Mouse (Mus musculus) CH12F3 (cell line): ENCODE measurements around the gene Ddx60.

Experiments used
- in situ Hi-C: fragments of 300-500 bp; cut with MboI; formaldehyde crosslinking; loops from 2 replicates; pipeline ENCODE4 v1.14.3; 2020; ENCODE audit warnings: low sequenced_read_pairs

Ddx60 gene

DNA sequence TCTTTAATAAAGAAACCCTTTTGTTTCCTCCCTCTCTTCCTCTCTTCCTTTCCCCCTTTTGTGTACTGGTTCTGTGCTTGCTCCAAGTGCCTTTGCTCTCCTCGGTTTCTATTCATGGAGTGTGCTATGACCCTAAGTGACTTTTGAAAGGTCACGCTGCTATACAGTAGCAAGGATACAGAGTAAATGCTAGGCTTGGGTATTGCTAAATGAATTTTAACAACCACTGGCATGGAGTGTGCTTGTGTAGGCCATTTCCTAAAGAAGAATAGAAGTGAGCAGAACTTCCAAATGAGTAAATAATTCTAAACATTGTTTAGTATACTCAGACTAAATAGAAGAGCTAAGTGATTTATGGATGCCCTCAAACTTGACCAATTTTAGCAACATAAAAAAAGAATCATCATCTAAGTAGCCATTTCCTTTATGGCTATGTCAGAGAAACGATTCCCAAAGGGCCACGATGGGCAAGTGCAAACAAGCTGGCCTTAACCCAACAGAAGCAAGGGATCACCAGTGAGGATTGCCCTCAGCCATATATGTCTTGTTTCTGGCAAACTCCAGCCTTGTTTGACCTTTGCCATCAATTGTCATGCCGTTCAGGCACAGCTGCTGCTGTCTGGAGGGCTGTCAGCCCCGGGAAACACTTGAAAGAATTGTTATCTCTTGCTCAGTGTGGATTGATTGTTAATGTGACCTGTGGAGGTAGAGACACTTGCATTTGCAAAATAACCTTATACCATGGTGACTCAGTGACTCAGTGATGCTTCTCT lies 58.0 kb downstream of the Ddx60 start:
- in situ Hi-C loops: no loop called here

DNA sequence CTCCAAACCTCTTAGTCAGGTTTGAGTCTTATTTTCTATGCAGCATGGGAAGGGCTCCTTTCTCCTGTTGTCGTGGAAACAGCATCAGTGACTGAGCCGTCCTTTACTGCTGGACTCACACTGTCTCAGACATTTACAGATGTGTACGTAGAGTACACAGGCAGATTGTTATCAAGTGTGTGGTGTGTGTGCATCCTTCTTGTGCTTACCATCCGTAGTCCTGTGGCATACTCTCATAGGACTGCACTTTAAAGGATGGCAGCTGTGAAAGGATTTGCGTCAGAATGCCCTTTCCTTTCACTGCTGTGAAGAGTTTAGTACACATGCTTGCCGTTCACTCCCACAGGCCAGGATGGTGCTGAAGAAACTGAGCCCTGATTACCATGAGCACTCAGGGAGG lies 61.6 kb downstream of the Ddx60 start:
- in situ Hi-C loops: no loop called here

- in situ Hi-C loops: no loop called here
These were observed 64.9 kb downstream of the Ddx60 start for GRCm38 (mm10) chr8:61992796-61993195.

- in situ Hi-C loops: no loop called here
These were observed 69.2 kb downstream of the Ddx60 start for GRCm38 (mm10) chr8:61997125-61997524.

GRCm38 (mm10) chr8:62014166-62014565 lies 86.3 kb downstream of the Ddx60 start:
- in situ Hi-C loops: no loop called here

- in situ Hi-C loops: no loop called here
These were observed 86.7 kb downstream of the Ddx60 start for GRCm38 (mm10) chr8:62014582-62014981.

GRCm38 (mm10) chr8:62034351-62034750 lies 106.5 kb downstream of the Ddx60 start:
- in situ Hi-C loops: no loop called here

DNA sequence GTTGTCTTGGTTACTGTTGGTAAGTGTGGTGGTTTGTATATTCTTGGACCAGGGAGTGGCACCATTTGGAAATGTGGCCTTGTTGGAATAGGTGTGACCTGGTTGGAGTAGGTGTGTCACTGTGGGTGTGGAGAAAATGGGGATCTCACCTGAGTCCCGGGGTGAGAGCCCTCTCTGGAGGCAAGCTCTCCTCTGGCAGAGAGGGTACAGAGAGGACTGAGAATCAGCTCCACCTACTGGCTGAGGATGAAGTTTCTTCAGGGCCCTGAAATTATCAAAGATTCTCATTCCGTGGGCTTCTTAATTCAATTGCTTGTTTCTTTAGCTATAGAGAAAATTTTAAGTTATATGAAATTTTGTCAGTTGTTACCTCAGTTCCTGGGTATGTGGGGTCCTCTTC lies 118.9 kb downstream of the Ddx60 start:
- in situ Hi-C loops: no loop called here

DNA sequence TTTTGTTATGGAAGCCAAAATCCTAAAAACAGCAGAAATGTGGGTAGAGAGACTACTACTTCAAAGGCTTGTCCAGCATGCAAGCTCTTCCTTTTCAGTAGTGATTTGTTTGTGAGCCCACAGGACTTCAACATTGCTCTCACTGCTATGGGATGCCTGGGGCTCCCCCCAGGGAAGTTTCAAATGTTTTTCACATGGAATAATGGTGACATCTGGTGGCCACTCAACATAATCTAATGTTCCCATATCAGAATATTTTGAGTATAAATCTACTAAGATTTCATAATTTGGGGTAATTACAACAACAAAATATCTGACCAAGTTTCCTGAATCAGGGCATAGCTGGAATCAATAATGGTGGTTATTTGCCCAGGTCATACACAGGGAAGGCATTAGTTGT lies 132.5 kb downstream of the Ddx60 start:
- in situ Hi-C loops: no loop called here

GRCm38 (mm10) chr8:62068305-62068704 lies 140.4 kb downstream of the Ddx60 start:
- in situ Hi-C loops: no loop called here

DNA sequence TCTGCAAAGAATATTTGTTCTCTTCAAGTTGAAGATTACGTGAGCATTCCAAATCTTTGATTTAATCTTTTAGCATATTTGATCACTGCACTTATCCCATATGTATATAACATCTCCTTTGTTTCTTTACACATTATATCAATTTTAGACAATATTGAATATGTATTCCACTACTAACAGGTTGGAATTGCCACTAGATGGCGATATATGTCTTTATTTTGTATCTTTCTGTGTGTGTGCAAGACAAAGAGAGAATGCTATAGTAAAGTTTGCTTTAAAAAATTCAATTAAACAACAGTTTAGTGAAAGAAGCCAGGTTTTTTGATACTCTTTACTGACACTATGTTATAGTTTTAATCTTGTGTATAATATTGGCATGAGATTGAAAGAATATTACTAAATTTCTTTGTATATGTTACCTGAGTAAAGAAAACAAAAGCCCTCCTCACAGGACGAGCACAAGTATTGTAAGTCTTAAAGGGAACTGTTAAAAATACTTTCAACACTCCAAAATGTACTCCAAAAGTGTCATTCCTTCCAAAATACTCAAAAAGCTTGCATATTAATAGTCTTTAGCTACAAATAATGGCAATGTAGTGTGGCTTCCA lies 152.4 kb downstream of the Ddx60 start:
- in situ Hi-C loops: no loop called here

- in situ Hi-C loops: no loop called here
These were observed 153.9 kb downstream of the Ddx60 start for GRCm38 (mm10) chr8:62081804-62082203.
